Mouse (Mus musculus) cerebellum, adult 11-12 months (tissue): ENCODE data around the gene Rchy1.

ENCODE experiments used
- DNase-seq: peaks from one replicate; pipeline ENCODE4 v3.0.0; 2022

Gene Rchy1

GRCm38 (mm10) chr5:91962639-91963440, at the start of gene Rchy1:
Gene Rchy1 (minus strand): TSS chr5:91963068.
- peak; percentile 96 for DNase-seq

GRCm38 (mm10) chr5:92011756-92012155, 48.9 kb upstream of the Rchy1 start:
- DNase-seq = no peak

GRCm38 (mm10) chr5:92009827-92010226, 47.0 kb upstream of the Rchy1 start:
- DNase-seq = no peak

- no peak for DNase-seq
Measured at GRCm38 (mm10) chr5:92003011-92003410, 40.1 kb upstream of the Rchy1 start.

- DNase-seq = no peak
Measured at GRCm38 (mm10) chr5:92000770-92001169, 37.9 kb upstream of the Rchy1 start.

- no peak for DNase-seq
Measured at GRCm38 (mm10) chr5:91994546-91994945, 31.7 kb upstream of the Rchy1 start.

- DNase-seq = no peak
Measured at GRCm38 (mm10) chr5:91993061-91993460, 30.2 kb upstream of the Rchy1 start.

- DNase-seq = no peak
Measured at GRCm38 (mm10) chr5:91991191-91991937, 28.5 kb upstream of the Rchy1 start.

- no peak for DNase-seq
Measured at GRCm38 (mm10) chr5:91989261-91989660, 26.4 kb upstream of the Rchy1 start.

- DNase-seq = no peak
Measured at GRCm38 (mm10) chr5:91987799-91988198, 24.9 kb upstream of the Rchy1 start.

- no peak for DNase-seq
Measured at GRCm38 (mm10) chr5:91987236-91987635, 24.4 kb upstream of the Rchy1 start, which contains the start of gene Odaph. Gene Odaph (plus strand): TSS chr5:91987475.

- no peak for DNase-seq
Measured at GRCm38 (mm10) chr5:91985721-91986120, 22.9 kb upstream of the Rchy1 start.

- no peak for DNase-seq
Measured at GRCm38 (mm10) chr5:91983490-91983889, 20.6 kb upstream of the Rchy1 start.

- DNase-seq = no peak
Measured at GRCm38 (mm10) chr5:91981176-91981840, 18.4 kb upstream of the Rchy1 start.

- DNase-seq = no peak
Measured at GRCm38 (mm10) chr5:91977397-91977770, 14.5 kb upstream of the Rchy1 start.

GRCm38 (mm10) chr5:91976566-91977396, 13.9 kb upstream of the Rchy1 start:
- no peak for DNase-seq

- no peak for DNase-seq
Measured at GRCm38 (mm10) chr5:91975758-91976157, 12.9 kb upstream of the Rchy1 start.

GRCm38 (mm10) chr5:91974002-91974401, 11.1 kb upstream of the Rchy1 start:
- no peak for DNase-seq

- DNase-seq = no peak
Measured at GRCm38 (mm10) chr5:91972046-91972445, 9.2 kb upstream of the Rchy1 start.

- DNase-seq = no peak
Measured at GRCm38 (mm10) chr5:91962259-91962638, 619 bp downstream of the Rchy1 start.

- DNase-seq = peak; percentile 4
Measured at GRCm38 (mm10) chr5:91961370-91961769, 1.5 kb downstream of the Rchy1 start.

- DNase-seq = peak; percentile 12
Measured at GRCm38 (mm10) chr5:91960606-91961254, 2.1 kb downstream of the Rchy1 start.
